Mouse (Mus musculus) stomach, postnatal 0 days (tissue): Measurements from ENCODE around the gene Pigs. TPM values are rescaled to one million over a fixed set of nuclear protein-coding genes. Genes with fewer than 3 reads are reported as not detected.

Experiments used
- ATAC-seq: fragments of 200-750 bp; cut with Nextera tagmentation; 2 replicates; pipeline ENCODE4 v1.8.0; 2017; ENCODE audit not compliant: low FRiP score, low TSS enrichment
- DNase-seq: peaks from one replicate; pipeline ENCODE4 v3.0.0-alpha.2; 2016; ENCODE audit warnings: low spot score
- H3K27ac ChIP-seq: fragments of 300-500 bp; sonication (generic); replicated peaks from 2 replicates; pipeline ENCODE4 v1.5.1; 2014; ENCODE audit warnings: mild to moderate bottlenecking, control low read depth
- H3K27me3 ChIP-seq: fragments of 300-500 bp; sonication (generic); 2 replicates; pipeline ENCODE4 v1.6.1; 2014; ENCODE audit warnings: low read length; ENCODE audit not compliant: control insufficient read depth, insufficient read depth
- H3K36me3 ChIP-seq: fragments of 300-500 bp; sonication (generic); 2 replicates; pipeline ENCODE4 v1.6.1; 2014; ENCODE audit warnings: low read length, mixed read lengths; ENCODE audit not compliant: control insufficient read depth, insufficient read depth
- H3K4me1 ChIP-seq: fragments of 300-500 bp; sonication (generic); replicated peaks from 2 replicates; pipeline ENCODE4 v1.6.1; 2014; ENCODE audit warnings: antibody characterized with exemption; ENCODE audit not compliant: control insufficient read depth, insufficient read depth
- H3K4me2 ChIP-seq: fragments of 300-500 bp; sonication (generic); replicated peaks from 2 replicates; pipeline ENCODE4 v1.6.1; 2014; ENCODE audit warnings: low read depth, mild to moderate bottlenecking, control low read depth, moderate library complexity
- H3K4me3 ChIP-seq: fragments of 300-500 bp; sonication (generic); 2 replicates; pipeline ENCODE4 v1.5.1; 2014; ENCODE audit warnings: low read depth, low read length, control low read depth
- H3K9ac ChIP-seq: fragments of 300-500 bp; sonication (generic); 2 replicates; pipeline ENCODE4 v1.6.1; 2014; ENCODE audit warnings: mild to moderate bottlenecking, low read length, control low read depth, mixed read lengths
- H3K9me3 ChIP-seq: fragments of 300-500 bp; sonication (generic); 2 replicates; pipeline ENCODE4 v1.6.1; 2016; ENCODE audit warnings: low read length; ENCODE audit not compliant: control insufficient read depth
- CTCF ChIP-seq: IDR thresholded peaks from 2 replicates; pipeline ENCODE4 v1.5.1; 2016; ENCODE audit warnings: antibody characterized with exemption, low read depth, mild to moderate bottlenecking, moderate library complexity
- EP300 ChIP-seq: optimal IDR thresholded peaks from 2 replicates; pipeline ENCODE3; 2016; ENCODE audit warnings: antibody characterized with exemption
- WGBS: fragments of 180-500 bp; shearing (Covaris S2); extraction: QIAGEN DNeasy Blood & Tissue Kit; methylation state at CpG from one replicate; pipeline ENCODE4 v1.1.7; 2014; 5-methylcytosine and 5-hydroxymethylcytosine counted together
- polyA plus RNA-seq: library from polyadenylated mRNA; unstranded; fragments of >200 nt; fragmentation: Nextera tagmentation; extraction: Ambion mirVana; gene quantifications from 2 replicates; pipeline ENCODE4 v1.2.1, GENCODE M21; 2015

Gene Pigs
- polyA plus RNA-seq, 1 experiment from 2014 or later = 36.2 TPM

DNA sequence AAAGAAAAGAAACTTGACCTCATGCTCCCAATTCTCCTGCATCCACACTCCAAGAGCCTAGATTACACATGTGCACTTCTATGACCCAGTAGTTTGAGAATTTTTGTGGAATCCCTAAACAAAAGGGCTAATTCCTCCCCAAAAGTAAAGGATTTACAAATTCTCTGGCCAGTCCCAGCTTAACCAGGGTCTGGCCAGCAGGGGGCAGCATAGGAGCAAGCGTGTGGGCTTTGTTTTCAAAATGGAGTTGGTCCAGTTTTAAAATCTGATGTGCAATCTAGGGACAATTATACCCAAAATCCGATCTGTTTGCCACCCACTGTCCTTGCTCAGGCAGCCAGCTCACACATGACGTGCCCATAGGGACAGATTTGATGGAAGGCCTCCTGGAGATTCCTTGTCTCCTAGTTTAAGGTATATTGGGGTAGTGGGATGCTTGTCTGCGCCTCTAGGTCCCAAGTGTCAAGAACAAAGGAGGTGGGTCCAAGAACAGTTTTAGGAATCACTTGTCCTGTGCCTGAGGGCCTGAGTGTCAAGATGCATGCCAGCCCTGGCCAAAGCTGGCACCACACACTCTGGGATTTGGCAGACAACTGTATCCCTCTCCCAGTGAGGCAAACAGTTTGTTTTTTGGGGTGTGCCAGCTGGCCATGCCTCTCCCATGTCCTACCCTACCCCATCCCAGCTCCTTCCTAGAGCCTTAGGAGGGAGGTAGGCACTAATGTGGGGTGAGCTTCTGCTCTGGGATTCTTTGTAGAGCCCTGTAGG is 27.4 kb downstream of the Pigs start:
- no peak for TF ChIP-seq EP300
- TF ChIP-seq CTCF = peak; percentile 83
- ATAC-seq (no peak), DNase-seq (peak; percentile 77)
- H3K9ac ChIP-seq = no peak overlapping the region
- H3K27ac ChIP-seq = no peak overlapping the region
- no peaks in the 10 kb centered on the region for H3K9me3 ChIP-seq
- WGBS = 31% methylated on average over 4 of the region's 4 CpGs
- H3K4me3 ChIP-seq = no peak overlapping the region
- no peaks in the 10 kb centered on the region for H3K27me3 ChIP-seq
- H3K4me1 ChIP-seq = no peaks in the 10 kb centered on the region
- H3K4me2 ChIP-seq = no peak overlapping the region
- no peaks in the 10 kb centered on the region for H3K36me3 ChIP-seq

DNA sequence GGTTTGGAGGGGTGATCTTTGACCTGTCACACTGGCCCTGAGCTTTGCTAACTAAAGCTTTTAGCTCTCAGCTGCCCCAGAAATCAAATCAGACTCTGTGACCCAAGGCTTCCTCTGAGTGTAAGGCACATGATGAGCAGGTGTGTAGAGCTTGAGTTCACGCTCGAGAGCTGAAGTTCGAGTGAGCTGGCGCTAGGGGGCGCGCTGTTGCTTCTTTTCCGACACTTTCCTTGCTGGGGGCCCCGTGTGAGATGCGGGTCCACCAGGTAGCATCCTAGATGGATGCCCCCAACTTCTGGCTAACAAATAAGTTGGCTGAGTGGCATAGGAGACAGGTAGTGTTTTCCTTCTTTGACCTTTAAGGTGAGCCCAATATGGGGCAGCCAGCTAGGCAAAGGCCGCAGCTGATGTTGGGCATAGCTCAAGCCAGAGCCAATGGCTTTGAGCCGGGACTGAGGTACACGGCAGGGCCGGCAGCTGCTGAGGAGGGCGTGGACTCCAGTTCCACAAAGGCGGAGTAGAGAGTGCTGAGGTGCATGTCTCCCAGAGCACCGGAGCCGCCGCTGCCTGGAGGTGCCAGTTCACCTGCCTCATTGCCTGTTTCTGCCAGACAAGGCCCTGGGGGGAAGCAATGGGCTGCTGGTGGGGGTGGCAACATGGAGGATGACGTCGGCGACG is 30.3 kb downstream of the Pigs start:
- peak; percentile 57 for DNase-seq
- Histone ChIP-seq H3K9ac (no peak overlapping the region), H3K27me3 (no peaks in the 10 kb centered on the region), H3K4me3 (no peak overlapping the region), H3K9me3 (no peaks in the 10 kb centered on the region), H3K4me1 (no peaks in the 10 kb centered on the region), H3K4me2 (no peak overlapping the region), H3K36me3 (no peaks in the 10 kb centered on the region), H3K27ac (no peak overlapping the region)
- ATAC-seq = peak; percentile 25; the same call in 1 of the 2 replicates
- TF ChIP-seq CTCF (peak; percentile 74), EP300 (no peak)
- WGBS = 13% methylated on average over 22 of the region's 22 CpGs

DNA sequence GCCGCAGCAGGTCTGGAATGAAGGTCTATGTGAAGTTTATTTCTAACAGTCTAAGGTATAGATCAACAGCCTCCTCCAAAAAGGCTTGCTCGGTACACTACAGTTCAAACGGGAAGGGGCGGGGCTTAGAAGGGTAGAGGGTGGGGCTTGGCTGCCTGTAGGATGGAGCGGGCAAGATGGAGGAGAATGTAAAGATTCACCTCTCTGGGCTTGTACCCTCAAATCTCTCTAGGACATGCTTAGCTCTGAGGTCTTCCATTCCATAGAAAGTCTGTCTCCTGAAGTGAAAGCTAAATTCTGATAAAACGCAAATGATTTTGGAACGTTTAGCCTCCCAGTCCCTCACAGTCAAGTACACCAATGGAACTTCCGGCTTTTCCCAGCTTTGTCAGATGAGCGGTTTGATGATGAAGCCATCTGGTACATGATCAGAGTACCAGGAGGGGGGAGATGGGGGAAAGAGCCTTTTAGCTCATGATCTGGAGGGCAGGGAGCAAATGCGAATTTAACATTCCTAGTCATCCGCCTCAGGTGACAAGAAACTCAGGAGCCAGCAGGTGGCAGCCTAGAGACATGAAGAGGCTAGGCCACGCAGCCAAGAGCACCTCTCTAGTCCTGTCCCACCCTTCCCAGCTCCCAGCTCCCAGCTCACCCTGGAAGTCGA is 32.0 kb downstream of the Pigs start:
- H3K36me3 ChIP-seq = no peaks in the 10 kb centered on the region
- no peaks in the 10 kb centered on the region for H3K4me1 ChIP-seq
- DNase-seq (peak; percentile 86), ATAC-seq (peak; percentile 67)
- peak overlapping the region; percentile 18; the same call in 1 of the 2 replicates for H3K9ac ChIP-seq
- TF ChIP-seq EP300 (no peak), CTCF (peak; percentile 88)
- peak overlapping the region; percentile 30 for H3K4me3 ChIP-seq
- no peak overlapping the region for H3K27ac ChIP-seq
- peak overlapping the region; percentile 57 for H3K4me2 ChIP-seq
- H3K9me3 ChIP-seq = no peaks in the 10 kb centered on the region
- no peaks in the 10 kb centered on the region for H3K27me3 ChIP-seq
- WGBS = 14% methylated on average over 13 of the region's 13 CpGs

DNA sequence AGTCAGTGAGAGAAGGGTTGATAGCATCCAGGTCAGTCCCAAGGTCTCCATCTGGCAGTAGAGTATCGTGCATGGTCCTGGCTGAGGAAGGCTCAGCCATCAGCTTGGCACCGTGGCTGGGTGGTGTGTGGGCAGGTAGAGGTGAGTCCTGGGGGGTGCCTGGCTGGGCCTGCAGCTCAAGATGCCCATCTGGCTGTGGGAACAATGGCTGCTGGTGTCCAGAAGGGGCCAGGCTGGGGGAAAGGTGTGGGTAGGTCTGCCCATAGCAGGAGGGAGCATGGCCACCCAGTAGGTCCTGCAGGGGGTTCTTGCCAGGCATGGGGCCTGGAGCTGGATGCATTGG is 32.5 kb downstream of the Pigs start:
- 56% methylated on average over 2 of the region's 2 CpGs for WGBS
- no peak overlapping the region for H3K4me3 ChIP-seq

DNA sequence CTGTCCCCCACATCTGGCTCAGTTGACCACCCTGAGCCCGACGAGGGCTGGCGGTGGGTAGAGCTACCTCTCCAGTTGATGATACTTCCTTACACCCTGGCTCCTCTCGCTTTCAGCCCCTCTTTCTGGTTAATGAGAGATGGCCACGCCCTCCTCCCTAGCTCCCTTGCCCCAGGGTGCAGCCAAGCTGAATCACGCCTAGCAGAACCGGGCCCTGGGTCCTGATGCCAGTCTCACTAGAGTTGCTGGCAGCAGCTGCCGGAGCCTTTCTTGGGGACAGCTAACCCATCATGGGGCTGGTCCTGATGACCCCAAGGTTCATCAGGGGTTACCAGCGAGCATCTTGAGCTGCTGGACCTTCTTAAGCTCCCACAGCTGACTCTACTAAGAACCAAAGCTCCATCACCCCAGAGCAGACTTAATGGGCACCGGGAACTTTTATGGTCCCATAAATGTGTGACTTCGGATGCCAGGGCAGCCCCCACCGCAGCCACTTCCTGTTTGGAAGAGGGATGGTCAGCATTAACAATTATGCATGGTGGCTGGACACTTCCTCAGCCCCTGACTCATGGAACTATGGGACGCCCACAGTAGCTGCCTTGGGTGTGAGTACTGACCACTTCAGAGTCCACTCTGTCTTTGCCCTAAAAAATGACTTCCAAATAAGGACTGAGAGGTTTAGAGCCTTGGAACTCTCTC is 35.2 kb downstream of the Pigs start:
- Histone ChIP-seq H3K4me2 (no peak overlapping the region), H3K9ac (no peak overlapping the region), H3K36me3 (no peaks in the 10 kb centered on the region), H3K27me3 (no peaks in the 10 kb centered on the region), H3K9me3 (no peaks in the 10 kb centered on the region), H3K4me3 (no peak overlapping the region), H3K27ac (no peak overlapping the region), H3K4me1 (no peaks in the 10 kb centered on the region)
- DNase-seq = no peak
- TF ChIP-seq CTCF (no peak), EP300 (no peak)
- 70% methylated on average over 13 of the region's 13 CpGs for WGBS
- no peak for ATAC-seq

More for the DNA sequence above, 32.5 kb downstream of the Pigs start:
- Histone ChIP-seq H3K9me3 (no peaks in the 10 kb centered on the region), H3K27ac (no peak overlapping the region), H3K4me1 (no peaks in the 10 kb centered on the region), H3K9ac (peak overlapping the region; percentile 18), H3K27me3 (no peaks in the 10 kb centered on the region), H3K36me3 (no peaks in the 10 kb centered on the region), H3K4me2 (peak overlapping the region; percentile 57; the same call in 1 of the 2 replicates)
- ATAC-seq (0 out of 2 replicates have a peak, but pooled peaks have one; percentile 11), DNase-seq (no peak)
- TF ChIP-seq EP300 = no peak
- TF ChIP-seq CTCF = no peak
